Mouse (Mus musculus) bone marrow macrophage, adult 2 months (primary cell): Measurements from ENCODE around the gene Adamts20.

Source experiments
- CTCF ChIP-seq: IDR thresholded peaks from 2 replicates; pipeline ENCODE4 v1.5.1; 2012; ENCODE audit warnings: low read depth, mild to moderate bottlenecking, low read length, moderate library complexity
- POLR2A ChIP-seq: IDR thresholded peaks from 2 replicates; pipeline ENCODE4 v1.6.1; 2012; ENCODE audit warnings: mild to moderate bottlenecking, low read depth, low read length, borderline replicate concordance

DNA sequence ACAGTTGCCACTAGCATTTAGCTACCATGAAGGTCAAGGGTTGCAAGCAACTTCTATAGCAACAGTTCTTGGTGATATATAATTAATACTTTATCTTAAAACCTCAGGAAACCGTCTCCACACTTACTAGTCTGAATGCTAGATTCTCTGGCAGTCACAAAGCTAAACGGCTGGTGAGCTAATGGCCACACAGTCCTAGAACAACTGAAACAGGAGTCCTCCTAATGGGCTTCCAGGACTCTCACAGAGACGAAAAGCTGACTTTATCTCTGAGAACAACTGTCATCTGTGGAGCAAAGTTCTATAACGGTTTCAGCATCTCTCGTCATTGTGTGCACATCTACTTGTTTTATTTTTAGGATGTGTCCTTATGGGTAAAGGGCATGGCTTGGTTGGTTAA is 15.0 kb upstream of the Adamts20 start:
- TF ChIP-seq POLR2A (no peak), CTCF (no peak)
